11 mouse cellular contexts compared by ENCODE assay signal in genomic region chr1:138576066-138576697, GRCm38 (mm10).
"Had no signal": no experiment of that assay in that cellular context is flagged by ENCODE, and none has a peak within 500 bp of the region (broad histone marks: within the 10 kb centered on the region; RNA-seq: fewer than 3 reads in every experiment).

No protein-coding gene starts in this region.

- DNase-seq: kidney, adult 8-10 months; liver, embryonic 13.5 days; lung, adult 2 months; lung, postnatal 14 days; lung, postnatal 4 days; thymus, adult 18-20 months; thymus, postnatal 36 days had no signal

- H3K4me3 ChIP-seq: kidney, embryonic 15.5 days; left cerebral cortex, adult 2 months; liver, embryonic 13.5 days; stomach, embryonic 15.5 days had no signal

- H3K9ac ChIP-seq: kidney, embryonic 15.5 days; liver, embryonic 13.5 days; stomach, embryonic 15.5 days had no signal

- H3K4me2 ChIP-seq: kidney, embryonic 15.5 days; liver, embryonic 13.5 days; midbrain, embryonic 11.5 days; stomach, embryonic 15.5 days had no signal

- H3K27ac ChIP-seq: kidney, embryonic 15.5 days; left cerebral cortex, adult 2 months; liver, embryonic 13.5 days; stomach, embryonic 15.5 days had no signal

- H3K9me3 ChIP-seq: kidney, embryonic 15.5 days; liver, embryonic 13.5 days; stomach, embryonic 15.5 days had no signal

- H3K27me3 ChIP-seq: kidney, embryonic 15.5 days; liver, embryonic 13.5 days; stomach, embryonic 15.5 days had no signal

- H3K4me1 ChIP-seq: stomach, embryonic 15.5 days had no signal

- H3K36me3 ChIP-seq: kidney, embryonic 15.5 days; liver, embryonic 13.5 days; stomach, embryonic 15.5 days had no signal
